ENCODE assay signal across 11 mouse cellular contexts in the genomic region with DNA sequence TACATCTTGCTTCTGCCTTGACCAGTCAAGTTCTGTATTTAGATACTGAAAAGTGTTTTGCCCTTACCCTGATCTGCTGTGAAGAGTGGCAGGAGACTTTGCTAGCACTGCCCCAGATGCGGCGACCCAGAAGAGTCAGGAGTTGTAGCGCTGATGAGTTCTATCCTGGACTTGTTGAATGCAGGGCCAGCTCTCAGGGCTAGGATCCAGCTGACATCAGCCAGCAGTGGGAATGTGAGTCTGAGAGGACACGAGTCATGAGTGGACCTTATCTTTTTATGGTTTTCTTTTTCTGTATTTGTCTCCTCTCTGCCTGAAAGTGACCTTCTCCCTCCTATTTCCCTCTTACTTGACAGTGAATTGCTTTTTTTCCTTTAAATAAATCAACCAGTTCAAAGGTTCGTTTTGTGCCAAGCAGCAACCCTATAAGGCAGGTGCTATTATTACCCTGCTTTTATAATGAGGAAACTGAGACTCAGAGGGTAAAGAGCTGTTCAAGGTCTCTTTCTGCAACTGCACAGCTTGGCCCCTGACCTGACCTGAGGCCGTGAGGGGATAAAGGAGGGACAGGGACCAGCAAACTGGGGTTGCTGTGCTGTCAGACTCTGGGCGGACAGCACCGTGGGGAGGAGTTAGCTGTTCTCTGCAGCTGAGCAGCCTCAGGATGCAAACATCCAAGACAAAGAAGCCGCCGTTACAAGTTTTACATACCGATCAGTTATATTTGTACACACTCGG. TPM values are rescaled to one million over a fixed set of nuclear protein-coding genes. Genes with fewer than 3 reads are reported as not detected.
DNase-seq lines count a peak whose midpoint lies in the region; ATAC-seq and TF ChIP-seq lines count a peak whose summit lies in the region.
"Had no signal": no experiment of that assay in that cellular context is flagged by ENCODE, and none has a peak within 500 bp of the region (broad histone marks: within the 10 kb centered on the region; RNA-seq: fewer than 3 reads in every experiment).

No protein-coding gene starts in this region.

- H3K9me3 ChIP-seq in embryonic facial prominence, embryonic 12.5 days, result no peaks in the 10 kb centered on the region
- H3K9me3 ChIP-seq in hindbrain, postnatal 0 days (ENCODE audit: low read length), result no peaks in the 10 kb centered on the region

- no peaks in the 10 kb centered on the region for H3K27me3 ChIP-seq in embryonic facial prominence, embryonic 12.5 days
- no peaks in the 10 kb centered on the region for H3K27me3 ChIP-seq in hindbrain, postnatal 0 days (ENCODE audit: insufficient read depth, low read length)

- ATAC-seq in embryonic facial prominence, embryonic 12.5 days (ENCODE audit: insufficient number of reproducible peaks, insufficient read depth, low FRiP score, low TSS enrichment), result no peak
- no peak for ATAC-seq in hindbrain, postnatal 0 days

- TF ChIP-seq CTCF in hindbrain, postnatal 0 days (IDR thresholded peaks at IDR 0.05; ENCODE audit: low read depth), result no peak

- H3K36me3 ChIP-seq in embryonic facial prominence, embryonic 12.5 days, result no peaks in the 10 kb centered on the region
- H3K36me3 ChIP-seq in hindbrain, postnatal 0 days (ENCODE audit: insufficient read depth, low read length), result no peaks in the 10 kb centered on the region

- peaks cover 8% of the 10 kb centered on the region for H3K4me1 ChIP-seq in embryonic facial prominence, embryonic 12.5 days
- peaks cover 4% of the 10 kb centered on the region; the same call in 1 of the 2 replicates for H3K4me1 ChIP-seq in hindbrain, postnatal 0 days (ENCODE audit: insufficient read depth, low read length)

- H3K4me2 ChIP-seq in embryonic facial prominence, embryonic 12.5 days (replicated peaks), result no peak overlapping the region
- 0 out of 2 replicates have a peak overlapping the region, but pooled peaks have one; percentile 11 for H3K4me2 ChIP-seq in hindbrain, postnatal 0 days (ENCODE audit: low read depth, low read length)

- H3K27ac ChIP-seq in embryonic facial prominence, embryonic 12.5 days, result peak overlapping the region; percentile 30; the same call in 1 of the 2 replicates
- H3K27ac ChIP-seq in hindbrain, postnatal 0 days, result peak overlapping the region; percentile 36; the same call in 1 of the 2 replicates

- peak; percentile 24 for DNase-seq in kidney, adult 9 months
- no peak for DNase-seq in kidney, adult 11 months
- peak; percentile 32 for DNase-seq in Muller cell, postnatal 12 days (ENCODE audit: inconsistent ontology term)
- DNase-seq in hindbrain, postnatal 0 days (ENCODE audit: low spot score), result no peak
- no peak for DNase-seq in thymus, postnatal 10 days (ENCODE audit: low spot score in 2 of 2)
- no peak for DNase-seq in cerebellum, adult 8-10 months
- no peak for DNase-seq in layer of hippocampus, adult 11-12 months (ENCODE audit: low spot score)
- DNase-seq: cerebellum, postnatal 36 days; kidney, adult 8-10 months; right cerebral cortex, postnatal 14 days had no signal

- 45% methylated on average over 12 of the region's 12 CpGs for WGBS in embryonic facial prominence, embryonic 12.5 days
- WGBS in hindbrain, postnatal 0 days, result 27% methylated on average over 12 of the region's 12 CpGs

- no peak overlapping the region for H3K9ac ChIP-seq in embryonic facial prominence, embryonic 12.5 days
- H3K9ac ChIP-seq in hindbrain, postnatal 0 days (replicated peaks; ENCODE audit: low read length), result no peak overlapping the region

- H3K4me3 ChIP-seq in embryonic facial prominence, embryonic 12.5 days, result no peak overlapping the region
- no peak overlapping the region for H3K4me3 ChIP-seq in hindbrain, postnatal 0 days (ENCODE audit: low read length)

RNA-seq across cellular contexts. Expression of a gene that starts 14.4 kb away (rescaled TPM):
- polyA plus RNA-seq in embryonic facial prominence, embryonic 12.5 days (2016; fragmentation: Nextera tagmentation; extraction: Ambion mirVana), result 39.4 and 40.0 TPM in 2 replicates
- total RNA-seq in hindbrain, postnatal 0 days (2014; rRNA removed), result 87.3 and 92.2 TPM in 2 replicates
- 39.7 and 43.9 TPM in 2 replicates for polyA plus RNA-seq in hindbrain, postnatal 0 days (2015; fragmentation: Nextera tagmentation; extraction: Ambion mirVana)

RNA-seq across cellular contexts. Expression of a gene that starts 41.7 kb away (rescaled TPM):
- polyA plus RNA-seq in embryonic facial prominence, embryonic 12.5 days (2016; fragmentation: Nextera tagmentation; extraction: Ambion mirVana), result 43.1 and 45.7 TPM in 2 replicates
- total RNA-seq in hindbrain, postnatal 0 days (2014; rRNA removed), result 31.0 and 41.1 TPM in 2 replicates
- polyA plus RNA-seq in hindbrain, postnatal 0 days (2015; fragmentation: Nextera tagmentation; extraction: Ambion mirVana), result 49.7 and 50.2 TPM in 2 replicates

RNA-seq across cellular contexts. Expression of a gene that starts 54.4 kb away (rescaled TPM):
- 58.1 and 60.1 TPM in 2 replicates for polyA plus RNA-seq in embryonic facial prominence, embryonic 12.5 days (2016; fragmentation: Nextera tagmentation; extraction: Ambion mirVana)
- 52.1 and 54.8 TPM in 2 replicates for total RNA-seq in hindbrain, postnatal 0 days (2014; rRNA removed)
- 38.5 and 39.7 TPM in 2 replicates for polyA plus RNA-seq in hindbrain, postnatal 0 days (2015; fragmentation: Nextera tagmentation; extraction: Ambion mirVana)

Comparison
In these comparisons a context has a peak if more than half of its experiments do, and no peak if none do; other contexts are left out.
1. DNase-seq: peak in kidney, adult 9 months (single experiment) and Muller cell, postnatal 12 days (single experiment); none in kidney, adult 11 months (single experiment), hindbrain, postnatal 0 days (single experiment), thymus, postnatal 10 days (0 of 2), cerebellum, adult 8-10 months (single experiment) and layer of hippocampus, adult 11-12 months (single experiment).